Mouse (Mus musculus) heart, adult 10 weeks (tissue): ENCODE data around the gene Mtor. TPM values are rescaled to one million over a fixed set of nuclear protein-coding genes. Genes with fewer than 3 reads are reported as not detected.

Source experiments
- polyA plus RNA-seq: library from polyadenylated mRNA; stranded (reverse); fragments of 350-450 nt; fragmentation: Illumina TruSeq; extraction: RNeasy Lipid Tissue Mini Kit (QIAGEN cat#74804); gene quantifications from one replicate; pipeline ENCODE4 v1.2.3, GENCODE M21; 2014; ENCODE audit warnings: low read depth, low replicate concordance

Mtor gene
- polyA plus RNA-seq, result 20.2 TPM

DNA sequence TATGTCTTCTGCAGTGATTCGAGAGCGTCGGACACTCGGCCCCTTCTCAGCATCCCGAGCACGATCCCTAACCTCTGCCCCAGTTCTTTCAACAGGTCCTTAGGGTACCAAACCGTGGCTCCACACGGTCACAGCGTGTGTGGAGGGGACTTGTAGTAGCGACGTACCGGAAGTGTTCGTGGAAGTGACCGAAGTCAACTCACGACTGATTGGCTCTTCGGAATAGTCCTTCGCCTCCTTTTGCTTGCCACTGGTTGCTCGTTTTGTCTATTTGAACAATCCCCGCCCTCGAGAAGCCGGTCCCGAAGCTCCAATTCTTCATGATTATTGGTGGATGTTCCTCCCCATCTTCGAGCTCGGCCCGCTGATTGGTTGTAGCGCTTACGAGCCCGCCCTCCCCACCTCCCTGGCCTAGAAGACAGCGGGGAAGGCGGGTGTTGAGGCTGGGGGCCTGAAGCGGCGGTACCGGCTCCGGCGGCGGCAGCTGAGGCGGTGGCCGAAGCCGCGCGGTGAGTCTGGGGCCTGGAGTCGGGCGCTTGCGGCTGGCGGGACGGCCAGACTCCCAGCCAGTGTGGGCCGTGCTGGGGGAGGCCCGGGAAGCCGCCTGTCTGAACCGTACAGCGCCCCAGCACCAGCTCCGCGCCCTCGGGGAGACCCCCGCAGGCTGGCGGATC is at the start of gene Mtor:
TSS of gene Mtor (plus strand) at position 433 of the 674 bp plus-strand sequence.

DNA sequence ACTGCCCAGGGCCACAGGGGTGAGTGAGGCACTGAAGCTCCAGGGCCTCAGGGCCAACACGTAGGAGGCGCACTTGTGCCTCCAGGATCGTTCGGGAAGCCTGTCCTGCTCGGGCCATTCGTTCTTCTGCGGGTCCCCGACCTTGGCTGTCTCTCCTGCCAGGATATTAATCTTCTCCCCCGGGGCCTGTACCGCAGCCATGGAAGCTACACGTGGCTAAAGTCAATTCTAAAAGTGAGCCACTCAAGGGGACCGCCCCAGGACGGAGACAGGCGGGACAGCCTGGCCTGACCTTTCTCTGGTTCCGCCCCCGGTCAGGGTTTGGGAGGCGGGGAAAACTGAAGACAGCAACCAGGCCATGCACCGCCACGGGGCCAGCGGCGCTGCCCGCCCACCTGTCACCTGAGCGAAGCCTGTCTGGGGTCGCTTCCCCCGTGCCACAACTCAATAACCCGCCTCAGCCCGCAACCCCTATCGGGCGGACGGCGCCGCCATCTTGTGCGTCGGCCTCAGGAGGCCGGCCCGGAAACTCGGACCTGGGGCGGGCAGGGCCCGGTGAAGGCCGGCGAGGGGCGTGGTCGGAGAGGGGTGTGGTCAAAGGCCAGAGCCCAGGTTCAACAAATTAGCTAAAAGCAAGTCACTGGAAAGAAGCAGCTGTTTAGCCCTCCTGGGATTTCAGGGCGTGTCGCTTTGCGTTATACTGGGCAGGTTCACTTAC is 4.0 kb upstream of the Mtor start, which contains the start of gene Ubiad1:
TSS of gene Ubiad1 (minus strand) at position 522 of the 718 bp plus-strand sequence.

DNA sequence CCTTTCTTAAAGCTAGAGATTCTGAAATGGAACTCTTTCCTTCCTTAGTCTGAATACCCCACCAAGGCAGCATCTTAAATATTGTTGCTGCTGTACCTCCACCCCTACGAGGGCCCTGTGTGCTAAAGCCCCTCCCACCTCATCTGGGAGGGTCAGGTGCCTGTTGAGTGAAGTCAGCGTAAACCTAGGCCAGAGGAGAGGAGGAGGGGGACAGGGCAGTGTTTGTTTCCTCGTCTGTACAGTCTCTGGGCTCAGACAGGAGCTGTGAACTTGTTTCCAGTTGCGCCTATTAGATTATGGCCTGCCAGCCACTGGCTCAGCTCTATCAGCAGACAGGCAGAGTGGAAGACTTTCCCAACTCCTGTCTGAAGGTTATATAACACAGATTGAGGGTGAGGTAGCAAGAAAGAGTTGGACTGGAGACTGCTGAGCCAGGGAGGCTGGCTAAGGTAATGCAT is 52.0 kb downstream of the Mtor start, which contains the start of gene Angptl7:
TSS of gene Angptl7 (minus strand) at position 51 of the 458 bp plus-strand sequence.

DNA sequence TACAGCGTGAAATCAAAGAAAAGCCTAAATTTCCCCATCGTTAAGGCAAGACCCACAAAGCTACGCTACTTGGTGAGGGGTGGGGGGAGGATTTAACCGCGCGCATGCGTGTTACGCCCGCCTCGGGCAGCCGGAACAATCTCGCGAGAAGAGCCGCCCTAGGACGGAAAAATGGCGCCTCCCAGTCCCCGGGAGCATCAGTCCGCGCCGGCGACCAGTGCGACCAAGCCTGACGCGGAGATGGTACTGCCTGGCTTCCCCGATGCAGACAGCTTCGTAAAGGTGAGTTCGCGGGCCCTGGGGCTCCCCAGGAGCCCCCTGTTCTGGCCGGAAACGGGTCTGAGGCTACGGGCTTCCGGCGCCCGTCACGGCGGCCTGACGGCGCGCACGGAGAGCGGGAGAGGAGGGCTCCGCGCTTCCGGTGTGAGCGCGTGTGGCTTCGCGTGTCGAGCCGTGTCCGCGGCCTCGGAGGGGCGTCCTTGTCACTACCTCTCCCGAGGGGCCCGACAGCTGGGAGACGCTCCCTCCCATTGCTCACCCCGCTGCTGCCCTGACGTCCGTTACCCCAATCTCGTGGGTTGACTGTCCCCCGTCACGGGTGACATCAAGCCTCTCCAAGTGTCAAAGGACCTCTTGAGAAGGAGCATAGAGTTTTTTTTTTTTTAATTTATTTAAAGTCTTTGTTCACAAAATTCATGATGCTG is 110.0 kb downstream of the Mtor start, which contains the start of gene Exosc10:
TSS of gene Exosc10 (plus strand) at position 133 of the 704 bp plus-strand sequence.

DNA sequence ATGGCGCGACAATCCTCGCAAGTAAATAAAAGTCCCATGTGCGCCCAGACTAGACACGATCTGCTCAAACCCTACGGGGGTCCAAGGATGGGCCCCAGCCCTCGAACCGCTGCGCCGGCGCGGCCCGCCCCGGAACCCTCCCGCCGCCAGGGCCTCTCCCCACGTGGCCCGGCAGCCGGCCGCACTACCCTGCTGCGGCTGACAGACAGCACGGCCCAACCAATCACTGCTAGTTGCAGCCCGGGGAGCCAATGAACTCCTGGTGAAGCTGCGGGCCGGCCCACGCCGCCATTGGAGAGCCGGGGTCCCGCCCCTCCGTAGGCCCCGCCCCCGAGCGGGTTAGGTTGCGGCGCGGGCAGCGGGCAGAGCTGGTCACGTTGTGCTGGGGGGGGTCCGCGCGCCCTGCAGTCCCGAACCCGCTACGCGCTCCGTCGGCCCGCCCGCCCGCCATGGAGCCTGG is 142.8 kb downstream of the Mtor start, which contains the start of gene Srm:
TSS of gene Srm (plus strand) at position 333 of the 460 bp plus-strand sequence.

DNA sequence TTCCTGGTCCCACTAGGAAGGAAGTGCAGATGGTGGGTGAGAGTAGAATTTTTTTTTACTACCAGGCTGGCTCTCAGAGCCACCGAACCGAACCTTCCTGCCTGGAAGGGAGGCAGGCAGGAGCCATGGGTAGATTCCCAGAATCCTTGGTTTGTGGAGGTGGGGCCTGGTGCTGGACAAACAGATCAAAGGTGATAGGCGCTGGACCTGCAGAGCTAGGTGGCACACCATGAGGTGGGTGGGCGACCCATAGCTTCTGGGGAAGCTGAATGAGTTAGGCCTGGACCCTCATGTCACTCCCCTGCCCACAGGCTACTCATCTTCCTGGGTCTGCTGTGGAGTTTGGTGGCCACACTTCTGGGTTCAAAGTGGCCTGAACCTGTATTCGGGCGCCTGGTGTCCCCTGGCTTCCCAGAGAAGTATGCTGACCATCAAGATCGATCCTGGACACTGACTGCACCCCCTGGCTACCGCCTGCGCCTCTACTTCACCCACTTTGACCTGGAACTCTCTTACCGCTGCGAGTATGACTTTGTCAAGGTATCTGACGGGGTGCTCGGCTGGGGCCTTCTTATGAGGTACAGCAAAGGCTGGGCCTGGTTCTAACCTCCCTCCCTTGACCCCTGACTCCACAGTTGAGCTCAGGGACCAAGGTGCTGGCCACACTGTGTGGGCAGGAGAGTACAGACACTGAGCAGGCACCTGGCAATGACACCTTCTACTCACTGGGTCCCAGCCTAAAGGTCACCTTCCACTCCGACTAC is 154.1 kb downstream of the Mtor start, which contains the start of gene Masp2:
TSS of gene Masp2 (plus strand) at position 198 of the 764 bp plus-strand sequence.

Other genes with a start within 250 kb of the Mtor start
- not detected for gene Disp3, start 160.6 kb upstream of the Mtor start, polyA plus RNA-seq
- gene Ubiad1, start 3.8 kb upstream of the Mtor start, polyA plus RNA-seq, result 16.0 TPM
- 2.8 TPM for gene Angptl7, start 51.8 kb downstream of the Mtor start, polyA plus RNA-seq
- 44.6 TPM for gene Exosc10, start 109.8 kb downstream of the Mtor start, polyA plus RNA-seq
- 17.9 TPM for gene Srm, start 142.9 kb downstream of the Mtor start, polyA plus RNA-seq
- 0.42 TPM for gene Masp2, start 153.9 kb downstream of the Mtor start, polyA plus RNA-seq
- 178 TPM for gene Tardbp, start 178.4 kb downstream of the Mtor start, polyA plus RNA-seq
- gene Gm572, start 194.7 kb downstream of the Mtor start, polyA plus RNA-seq, result 3.6 TPM